Mouse (Mus musculus) liver, postnatal 0 days (tissue): Measurements from ENCODE around the gene Cdkl4. TPM values are rescaled to one million over a fixed set of nuclear protein-coding genes. Genes with fewer than 3 reads are reported as not detected.

Experiments
- ATAC-seq: fragments of 200-750 bp; cut with Nextera tagmentation; 2 replicates; pipeline ENCODE4 v1.8.0; 2017; ENCODE audit warnings: mild to moderate bottlenecking, moderate library complexity
- DNase-seq: peaks from one replicate; pipeline ENCODE4 v3.0.0-alpha.2; 2016
- H3K27ac ChIP-seq: fragments of 300-500 bp; sonication (generic); 2 replicates; pipeline ENCODE4 v1.5.1; 2014; ENCODE audit warnings: antibody characterized with exemption, moderate library complexity, mild to moderate bottlenecking, low read depth
- H3K27me3 ChIP-seq: fragments of 300-500 bp; sonication (generic); 2 replicates; pipeline ENCODE4 v1.6.1; 2014; ENCODE audit warnings: low read length, control low read depth, mixed read lengths; ENCODE audit not compliant: insufficient read depth
- H3K36me3 ChIP-seq: fragments of 300-500 bp; sonication (generic); replicated peaks from 2 replicates; pipeline ENCODE4 v1.6.1; 2014; ENCODE audit warnings: mild to moderate bottlenecking, control low read depth, low read length, moderate library complexity, mixed read lengths; ENCODE audit not compliant: insufficient read depth
- H3K4me1 ChIP-seq: fragments of 300-500 bp; sonication (generic); 2 replicates; pipeline ENCODE4 v1.6.1; 2014; ENCODE audit warnings: antibody characterized with exemption, mild to moderate bottlenecking, control low read depth; ENCODE audit not compliant: insufficient read depth
- H3K4me2 ChIP-seq: fragments of 300-500 bp; sonication (generic); 2 replicates; pipeline ENCODE4 v1.6.1; 2014; ENCODE audit warnings: low read depth, mild to moderate bottlenecking, low read length, moderate library complexity, mixed read lengths
- H3K4me3 ChIP-seq: fragments of 300-500 bp; sonication (generic); 2 replicates; pipeline ENCODE4 v1.5.1; 2014; ENCODE audit warnings: low read depth, low read length
- H3K9ac ChIP-seq: fragments of 300-500 bp; sonication (generic); replicated peaks from 2 replicates; pipeline ENCODE4 v1.6.1; 2014; ENCODE audit warnings: mild to moderate bottlenecking, moderate library complexity
- H3K9me3 ChIP-seq: fragments of 300-500 bp; sonication (generic); 2 replicates; pipeline ENCODE4 v1.6.1; 2016; ENCODE audit warnings: mild to moderate bottlenecking, control low read depth, low read length, mixed read lengths
- CTCF ChIP-seq: sonication (generic); IDR thresholded peaks from 2 replicates; pipeline ENCODE4 v1.5.1; 2016; ENCODE audit warnings: antibody characterized with exemption, low read depth
- EP300 ChIP-seq: IDR thresholded peaks from 2 replicates; pipeline ENCODE4 v1.6.1; 2016; ENCODE audit warnings: antibody characterized with exemption, low read depth, mild to moderate bottlenecking
- WGBS: fragments of 180-500 bp; shearing (Covaris S2); extraction: QIAGEN DNeasy Blood & Tissue Kit; methylation state at CpG from one replicate; pipeline ENCODE4 v1.1.7; 2014; ENCODE audit not compliant: insufficient replicate concordance; 5-methylcytosine and 5-hydroxymethylcytosine counted together
- polyA plus RNA-seq: library from polyadenylated mRNA; unstranded; fragments of >200 nt; fragmentation: Nextera tagmentation; extraction: Ambion mirVana; gene quantifications from 2 replicates; pipeline ENCODE4 v1.2.1, GENCODE M21; 2015

Gene Cdkl4
- polyA plus RNA-seq, 1 experiment from 2014 or later = 0.34 TPM

DNA sequence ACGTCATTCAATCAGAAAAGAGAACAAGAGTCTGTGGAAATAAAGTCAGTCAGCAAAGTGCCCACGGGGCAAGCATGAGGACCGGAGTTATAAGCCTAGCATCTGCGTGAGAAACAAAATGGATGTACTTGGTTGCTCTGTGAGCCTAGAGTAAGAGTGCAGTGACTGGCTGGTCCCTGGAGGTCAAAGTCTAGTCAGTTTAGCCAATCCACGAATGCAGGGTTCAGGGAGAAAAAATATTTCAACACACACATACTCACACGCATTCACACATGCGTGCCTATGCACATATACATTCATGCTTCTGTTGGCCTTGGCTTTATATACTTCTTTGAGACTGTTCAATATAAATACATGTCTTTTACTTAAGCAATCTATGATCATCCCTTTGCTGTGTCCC lies 62.1 kb downstream of the Cdkl4 start:
- no peaks in the 10 kb centered on the region for H3K9me3 ChIP-seq
- no peaks in the 10 kb centered on the region for H3K36me3 ChIP-seq
- TF ChIP-seq EP300 (no peak), CTCF (no peak)
- no peak overlapping the region for H3K27ac ChIP-seq
- 86% methylated on average over 7 of the region's 7 CpGs for WGBS
- no peaks in the 10 kb centered on the region for H3K4me1 ChIP-seq
- no peak overlapping the region for H3K9ac ChIP-seq
- peak; percentile 59 for ATAC-seq
- no peaks in the 10 kb centered on the region for H3K27me3 ChIP-seq
- H3K4me2 ChIP-seq = no peak overlapping the region
- no peak overlapping the region for H3K4me3 ChIP-seq
- no peak for DNase-seq

DNA sequence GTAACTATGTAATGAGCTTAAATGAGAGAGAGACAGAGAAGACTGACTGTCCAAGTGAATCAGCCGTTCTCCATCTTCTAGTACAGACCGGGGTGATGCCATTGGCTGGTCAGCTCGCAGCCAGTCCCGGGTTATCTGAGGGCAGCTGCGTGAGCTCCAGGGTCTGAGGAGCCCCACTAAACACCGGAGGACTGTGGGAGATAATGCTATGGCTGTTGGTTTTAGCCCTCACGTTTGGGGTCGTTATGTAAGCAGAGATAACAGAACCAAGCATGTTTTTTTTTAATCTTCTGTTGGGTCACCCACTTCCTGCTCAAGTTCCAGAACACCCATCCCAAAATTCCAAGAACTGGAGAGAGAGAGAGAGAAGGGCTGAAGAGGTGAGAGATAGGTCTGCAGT lies 63.8 kb downstream of the Cdkl4 start:
- Histone ChIP-seq H3K9me3 (no peaks in the 10 kb centered on the region), H3K4me3 (no peak overlapping the region), H3K36me3 (no peaks in the 10 kb centered on the region), H3K4me1 (no peaks in the 10 kb centered on the region), H3K27me3 (no peaks in the 10 kb centered on the region), H3K4me2 (no peak overlapping the region), H3K9ac (no peak overlapping the region), H3K27ac (no peak overlapping the region)
- no peak for ATAC-seq
- DNase-seq = no peak
- TF ChIP-seq EP300 (no peak), CTCF (no peak)
- 30% methylated on average over 8 of the region's 8 CpGs for WGBS

DNA sequence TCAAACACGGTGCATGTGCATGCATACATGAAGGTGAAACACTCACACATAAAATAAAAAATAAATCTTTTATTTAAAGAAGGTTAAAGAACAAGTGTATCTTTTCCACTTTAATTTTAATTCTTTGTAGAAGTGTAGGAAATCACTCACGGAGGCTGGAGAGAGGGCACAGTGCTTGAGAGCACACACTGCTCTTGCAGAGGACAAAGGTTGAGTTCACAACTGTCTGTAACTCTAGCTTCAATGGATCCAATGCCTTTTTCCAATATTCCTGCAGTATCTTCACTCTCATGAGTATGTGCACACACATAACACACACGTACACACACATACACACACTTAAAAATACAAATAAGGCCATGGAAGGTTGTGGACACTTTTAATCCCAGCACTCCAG lies 67.2 kb downstream of the Cdkl4 start:
- no peak overlapping the region for H3K4me3 ChIP-seq
- DNase-seq = no peak
- no peak overlapping the region for H3K27ac ChIP-seq
- no peaks in the 10 kb centered on the region for H3K9me3 ChIP-seq
- H3K36me3 ChIP-seq = no peaks in the 10 kb centered on the region
- no peak overlapping the region for H3K9ac ChIP-seq
- no peaks in the 10 kb centered on the region for H3K27me3 ChIP-seq
- WGBS = 60% methylated on average over 3 of the region's 3 CpGs
- H3K4me1 ChIP-seq = no peaks in the 10 kb centered on the region
- no peak for ATAC-seq
- TF ChIP-seq CTCF = no peak
- TF ChIP-seq EP300 = no peak
- no peak overlapping the region for H3K4me2 ChIP-seq

DNA sequence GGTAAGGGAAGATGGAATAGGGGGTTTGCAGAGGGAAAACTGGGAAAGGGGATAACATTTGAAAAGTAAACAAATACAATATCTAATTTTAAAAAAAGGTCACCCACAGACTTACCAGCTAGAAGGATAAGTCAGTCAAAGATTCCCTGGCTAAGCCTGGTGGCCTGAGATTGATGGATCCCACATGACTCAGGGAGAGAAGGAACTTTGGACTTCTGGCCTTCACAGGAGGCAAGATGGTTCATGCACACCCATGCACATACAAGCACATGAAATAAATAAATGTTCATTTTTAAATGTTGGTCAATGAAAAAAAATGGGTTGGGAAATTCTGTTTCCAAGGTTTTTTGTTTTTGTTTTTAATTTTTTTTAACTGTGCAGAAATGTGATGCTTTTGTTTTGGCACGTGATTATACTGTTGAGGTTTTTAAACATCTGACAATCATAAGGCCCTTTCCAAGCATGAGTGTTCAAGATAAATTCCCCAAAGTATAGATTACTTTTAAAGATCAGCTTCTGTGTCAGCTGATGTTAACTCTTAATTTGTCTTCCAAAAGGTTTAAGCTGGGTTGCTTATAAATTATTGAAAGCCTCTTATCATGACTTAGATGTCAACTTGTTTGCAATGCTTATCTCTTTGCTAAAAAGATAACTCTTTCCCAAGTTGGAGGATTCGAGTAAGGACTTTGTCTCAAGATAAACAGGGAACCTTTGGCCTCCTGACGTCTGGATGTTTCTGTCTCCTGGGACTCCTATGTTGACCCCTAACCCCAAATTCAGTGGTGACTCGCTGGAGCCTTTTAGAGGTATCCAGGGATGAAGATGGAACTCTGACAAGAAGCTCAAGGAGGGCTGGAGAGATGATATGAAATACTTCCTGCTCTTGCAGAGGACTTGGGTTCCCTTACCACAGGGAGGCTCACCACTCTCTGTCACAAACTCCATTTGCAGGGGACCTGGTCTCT lies 67.8 kb downstream of the Cdkl4 start:
- Histone ChIP-seq H3K4me1 (no peaks in the 10 kb centered on the region), H3K27me3 (no peaks in the 10 kb centered on the region), H3K9me3 (no peaks in the 10 kb centered on the region), H3K9ac (no peak overlapping the region), H3K4me2 (no peak overlapping the region), H3K36me3 (no peaks in the 10 kb centered on the region), H3K4me3 (no peak overlapping the region), H3K27ac (no peak overlapping the region)
- TF ChIP-seq CTCF = no peak
- no peak for TF ChIP-seq EP300
- no peak for ATAC-seq
- WGBS = 32% methylated on average over 4 of the region's 4 CpGs
- DNase-seq = no peak

DNA sequence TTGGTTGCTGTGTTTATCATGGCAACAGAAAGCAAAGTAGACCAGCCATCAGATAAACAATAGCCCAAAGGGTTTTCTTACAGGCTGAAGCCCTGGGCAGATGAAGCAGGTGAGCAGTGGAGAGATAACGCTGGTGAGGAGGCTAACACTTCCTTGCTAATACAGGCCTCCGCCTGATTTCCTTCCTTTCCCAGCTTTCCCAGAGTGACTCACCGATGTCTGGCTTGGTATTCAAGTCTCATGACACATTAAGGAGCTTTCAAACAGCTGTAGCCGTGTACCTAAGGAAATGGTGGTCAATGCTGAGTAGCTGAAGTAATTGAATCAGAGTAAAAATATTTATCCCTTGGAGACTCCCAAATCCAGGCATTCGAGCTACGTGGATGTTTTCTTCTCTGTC lies 71.8 kb downstream of the Cdkl4 start:
- TF ChIP-seq CTCF (no peak), EP300 (no peak)
- no peak overlapping the region for H3K4me3 ChIP-seq
- no peaks in the 10 kb centered on the region for H3K36me3 ChIP-seq
- H3K27me3 ChIP-seq = no peaks in the 10 kb centered on the region
- ATAC-seq (no peak), DNase-seq (no peak)
- no peak overlapping the region for H3K4me2 ChIP-seq
- WGBS = 77% methylated on average over 6 of the region's 6 CpGs
- peaks cover 4% of the 10 kb centered on the region for H3K4me1 ChIP-seq
- no peak overlapping the region for H3K27ac ChIP-seq
- no peaks in the 10 kb centered on the region for H3K9me3 ChIP-seq
- H3K9ac ChIP-seq = no peak overlapping the region

DNA sequence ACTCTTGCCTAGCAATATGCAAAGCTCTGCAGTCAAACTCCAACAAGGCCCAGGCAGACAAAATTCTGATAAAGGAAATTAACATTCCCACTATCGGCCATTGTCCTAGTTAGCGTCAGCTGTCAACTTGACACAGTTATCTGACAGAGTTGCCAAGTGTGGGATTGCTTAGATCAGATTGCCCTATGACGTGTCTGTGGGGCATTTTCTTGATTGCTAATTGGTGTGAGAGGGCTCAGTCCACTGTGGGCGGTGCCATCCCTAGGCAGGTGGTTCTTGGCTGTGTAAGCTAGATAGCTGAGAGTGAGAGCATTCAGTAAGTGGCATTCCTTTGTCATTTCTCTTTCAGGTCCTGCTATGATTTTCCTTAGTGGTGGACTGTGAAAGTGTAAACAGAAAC lies 72.3 kb downstream of the Cdkl4 start:
- Histone ChIP-seq H3K27me3 (no peaks in the 10 kb centered on the region), H3K4me2 (no peak overlapping the region), H3K9ac (no peak overlapping the region), H3K36me3 (no peaks in the 10 kb centered on the region), H3K27ac (no peak overlapping the region), H3K4me1 (peaks cover 4% of the 10 kb centered on the region), H3K9me3 (no peaks in the 10 kb centered on the region), H3K4me3 (no peak overlapping the region)
- 70% methylated on average over 4 of the region's 4 CpGs for WGBS
- DNase-seq (no peak), ATAC-seq (no peak)
- no peak for TF ChIP-seq CTCF
- no peak for TF ChIP-seq EP300
